Mouse (Mus musculus): ENCODE data around the gene Tmem119. TPM values are rescaled to one million over a fixed set of nuclear protein-coding genes. Genes with fewer than 3 reads are reported as not detected.

Tmem119 gene
- polyA plus RNA-seq, 2 experiments = 1.1 to 1.4 TPM

DNA sequence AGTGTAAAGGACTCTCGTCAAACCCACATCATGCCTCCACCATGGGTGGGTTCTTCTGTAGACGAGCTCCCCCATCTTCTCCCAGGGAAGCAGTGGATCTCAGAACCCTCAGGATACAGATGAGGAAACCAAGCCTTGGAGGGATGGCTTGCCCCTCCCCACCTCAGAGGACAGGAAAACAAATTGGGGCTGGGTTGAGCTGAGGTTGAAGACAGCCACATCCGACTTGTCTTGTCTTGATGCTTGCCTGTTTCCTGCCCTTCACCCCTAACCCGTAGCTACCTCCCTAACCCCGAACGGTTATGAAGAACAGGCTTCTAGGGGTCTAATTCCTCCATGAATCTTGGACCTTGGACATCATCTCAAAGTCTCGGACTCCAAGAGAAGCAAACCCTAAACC is 25.2 kb upstream of the Tmem119 start:
- no peak overlapping the region for H3K4me2 ChIP-seq (ENCODE audit: low read depth)
- DNase-seq (ENCODE audit: low read depth in 3 of 3, low spot score in 3 of 3) (no peak), ATAC-seq (ENCODE audit: insufficient read depth) (no peak)
- no peaks in the 10 kb centered on the region for H3K9me3 ChIP-seq (ENCODE audit: control insufficient read depth, low read length)
- H3K9ac ChIP-seq (replicated peaks) = no peak overlapping the region
- H3K27me3 ChIP-seq (ENCODE audit: control insufficient read depth, insufficient read depth, low read length) = no peaks in the 10 kb centered on the region
- TF ChIP-seq CTCF (IDR thresholded peaks at IDR 0.05; ENCODE audit: low read depth) (no peak), EP300 (IDR thresholded peaks at IDR 0.05; ENCODE audit: low read depth) (no peak)
- H3K4me1 ChIP-seq (replicated peaks; ENCODE audit: control insufficient read depth in 2 of 2, insufficient read depth in 2 of 2, low read length in 1 of 2) = peaks cover 2 to 19% of the 10 kb centered on the region in 2 experiments; a peak in 3 of 4 replicates
- no peak overlapping the region for H3K4me3 ChIP-seq (ENCODE audit: insufficient read depth in 1 of 2, low read depth in 2 of 2, low read length in 2 of 2)
- H3K36me3 ChIP-seq (replicated peaks; ENCODE audit: control insufficient read depth, insufficient read depth, low read depth) = no peaks in the 10 kb centered on the region
- H3K27ac ChIP-seq = no peak overlapping the region
- WGBS (ENCODE audit: insufficient replicate concordance) = 30% methylated on average over 7 of the region's 7 CpGs

DNA sequence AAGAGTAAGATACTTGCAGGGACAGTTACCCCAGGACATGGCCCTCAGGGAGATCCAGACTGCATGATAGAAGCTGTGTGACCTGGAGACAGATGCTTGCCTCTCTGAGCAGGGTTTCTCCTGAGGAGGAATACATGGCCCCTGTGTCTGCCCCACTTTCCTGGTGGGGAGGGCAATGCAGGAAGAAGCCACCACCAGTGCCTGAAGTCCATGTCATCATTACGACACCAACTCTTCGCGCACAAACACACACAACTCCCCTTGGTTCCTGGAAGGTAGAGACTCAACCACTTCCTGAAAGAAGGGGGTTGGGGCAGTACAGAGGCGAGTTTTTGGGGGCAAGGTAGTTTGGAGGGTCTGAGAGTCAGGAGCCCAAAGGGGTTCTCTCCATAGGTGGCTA is 23.9 kb upstream of the Tmem119 start:
- no peaks in the 10 kb centered on the region for H3K36me3 ChIP-seq (replicated peaks; ENCODE audit: control insufficient read depth, insufficient read depth, low read depth)
- TF ChIP-seq CTCF (IDR thresholded peaks at IDR 0.05; ENCODE audit: low read depth) (no peak), EP300 (IDR thresholded peaks at IDR 0.05; ENCODE audit: low read depth) (no peak)
- no peaks in the 10 kb centered on the region for H3K27me3 ChIP-seq (ENCODE audit: control insufficient read depth, insufficient read depth, low read length)
- no peak overlapping the region for H3K27ac ChIP-seq
- H3K4me3 ChIP-seq (ENCODE audit: insufficient read depth in 1 of 2, low read depth in 2 of 2, low read length in 2 of 2) = no peak overlapping the region
- WGBS (ENCODE audit: insufficient replicate concordance) = 52% methylated on average over 4 of the region's 4 CpGs
- H3K4me2 ChIP-seq (ENCODE audit: low read depth) = no peak overlapping the region
- H3K4me1 ChIP-seq (replicated peaks; ENCODE audit: control insufficient read depth in 2 of 2, insufficient read depth in 2 of 2, low read length in 1 of 2) = peaks cover 0 to 14% of the 10 kb centered on the region in 2 experiments; a peak in 2 of 4 replicates
- DNase-seq (ENCODE audit: low read depth in 3 of 3, low spot score in 3 of 3) (no peak), ATAC-seq (ENCODE audit: insufficient read depth) (no peak)
- H3K9me3 ChIP-seq (ENCODE audit: control insufficient read depth, low read length) = no peaks in the 10 kb centered on the region
- H3K9ac ChIP-seq (replicated peaks) = no peak overlapping the region

- Histone ChIP-seq H3K4me1 (replicated peaks; ENCODE audit: control insufficient read depth in 2 of 2, insufficient read depth in 2 of 2, low read length in 1 of 2) (0 out of 4 replicates have a peak, but pooled peaks cover 0 to 2% of the 10 kb centered on the region in 2 experiments), H3K4me3 (ENCODE audit: insufficient read depth in 1 of 2, low read depth in 2 of 2, low read length in 2 of 2) (no peak overlapping the region), H3K9ac (replicated peaks) (no peak overlapping the region), H3K27me3 (ENCODE audit: control insufficient read depth, insufficient read depth, low read length) (no peaks in the 10 kb centered on the region), H3K36me3 (replicated peaks; ENCODE audit: control insufficient read depth, insufficient read depth, low read depth) (no peaks in the 10 kb centered on the region), H3K4me2 (ENCODE audit: low read depth) (no peak overlapping the region), H3K27ac (no peak overlapping the region), H3K9me3 (ENCODE audit: control insufficient read depth, low read length) (no peaks in the 10 kb centered on the region)
- DNase-seq (ENCODE audit: low read depth in 3 of 3, low spot score in 3 of 3) = no peak
- WGBS (ENCODE audit: insufficient replicate concordance) = 74% methylated on average over 14 of the region's 14 CpGs
- no peak for TF ChIP-seq EP300 (IDR thresholded peaks at IDR 0.05; ENCODE audit: low read depth)
- ATAC-seq (ENCODE audit: insufficient read depth) = no peak
These were observed 18.3 kb upstream of the Tmem119 start for GRCm38 (mm10) chr5:113818572-113818971.

GRCm38 (mm10) chr5:113815638-113816152 is 15.4 kb upstream of the Tmem119 start:
- no peaks in the 10 kb centered on the region for H3K36me3 ChIP-seq (replicated peaks; ENCODE audit: control insufficient read depth, insufficient read depth, low read depth)
- TF ChIP-seq EP300 (IDR thresholded peaks at IDR 0.05; ENCODE audit: low read depth) (no peak), CTCF (IDR thresholded peaks at IDR 0.05; ENCODE audit: low read depth) (peak; percentile 95)
- WGBS (ENCODE audit: insufficient replicate concordance) = 15% methylated on average over 15 of the region's 15 CpGs
- 0 out of 4 replicates have a peak, but pooled peaks cover 0 to 2% of the 10 kb centered on the region in 2 experiments for H3K4me1 ChIP-seq (replicated peaks; ENCODE audit: control insufficient read depth in 2 of 2, insufficient read depth in 2 of 2, low read length in 1 of 2)
- no peaks in the 10 kb centered on the region for H3K9me3 ChIP-seq (ENCODE audit: control insufficient read depth, low read length)
- H3K4me3 ChIP-seq (ENCODE audit: insufficient read depth in 1 of 2, low read depth in 2 of 2, low read length in 2 of 2) = no peak overlapping the region
- ATAC-seq (ENCODE audit: insufficient read depth) = no peak; the same call in 1 of the 2 replicates
- peak; percentile 38 to 50 (median 46) for DNase-seq (ENCODE audit: low read depth in 3 of 3, low spot score in 3 of 3)
- H3K4me2 ChIP-seq (ENCODE audit: low read depth) = no peak overlapping the region
- H3K27ac ChIP-seq = no peak overlapping the region
- no peak overlapping the region for H3K9ac ChIP-seq (replicated peaks)
- H3K27me3 ChIP-seq (ENCODE audit: control insufficient read depth, insufficient read depth, low read length) = no peaks in the 10 kb centered on the region

DNA sequence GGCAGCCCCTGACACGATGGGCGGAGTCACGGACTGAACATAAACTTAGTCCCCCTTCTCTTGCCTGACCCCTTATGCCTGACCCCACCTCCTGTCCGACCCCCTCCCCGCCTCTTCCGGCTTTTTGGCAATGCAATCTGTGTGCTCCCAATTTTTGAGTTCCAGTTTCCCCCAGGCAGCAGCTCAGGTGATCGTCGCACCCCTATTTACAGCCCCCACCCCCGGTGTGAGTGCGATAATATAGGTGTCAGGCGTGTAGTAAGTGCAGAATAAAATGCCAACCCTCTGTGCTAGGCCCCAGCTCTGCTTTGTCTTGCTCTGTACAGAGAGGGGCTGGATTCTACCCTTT is 14.7 kb upstream of the Tmem119 start:
- Histone ChIP-seq H3K4me1 (replicated peaks; ENCODE audit: control insufficient read depth in 2 of 2, insufficient read depth in 2 of 2, low read length in 1 of 2) (0 out of 4 replicates have a peak, but pooled peaks cover 0 to 2% of the 10 kb centered on the region in 2 experiments), H3K4me2 (ENCODE audit: low read depth) (no peak overlapping the region), H3K27ac (no peak overlapping the region), H3K27me3 (ENCODE audit: control insufficient read depth, insufficient read depth, low read length) (no peaks in the 10 kb centered on the region), H3K4me3 (ENCODE audit: insufficient read depth in 1 of 2, low read depth in 2 of 2, low read length in 2 of 2) (no peak overlapping the region), H3K9me3 (ENCODE audit: control insufficient read depth, low read length) (no peaks in the 10 kb centered on the region), H3K36me3 (replicated peaks; ENCODE audit: control insufficient read depth, insufficient read depth, low read depth) (no peaks in the 10 kb centered on the region), H3K9ac (replicated peaks) (no peak overlapping the region)
- ATAC-seq (ENCODE audit: insufficient read depth) (no peak), DNase-seq (ENCODE audit: low read depth in 3 of 3, low spot score in 3 of 3) (no peak)
- 49% methylated on average over 11 of the region's 11 CpGs for WGBS (ENCODE audit: insufficient replicate concordance)
- TF ChIP-seq CTCF (IDR thresholded peaks at IDR 0.05; ENCODE audit: low read depth) = no peak

Data from liver, embryonic 14.5 days (tissue).